Mouse (Mus musculus): ENCODE data around the gene Mapk1ip1l. TPM values are rescaled to one million over a fixed set of nuclear protein-coding genes. Genes with fewer than 3 reads are reported as not detected.
A peak's percentile ranks its signal among the peaks of the same experiment; 100 is the strongest.

Gene Mapk1ip1l
- 104 and 106 TPM in 2 replicates for polyA plus RNA-seq (2012; rRNA removed)

DNA sequence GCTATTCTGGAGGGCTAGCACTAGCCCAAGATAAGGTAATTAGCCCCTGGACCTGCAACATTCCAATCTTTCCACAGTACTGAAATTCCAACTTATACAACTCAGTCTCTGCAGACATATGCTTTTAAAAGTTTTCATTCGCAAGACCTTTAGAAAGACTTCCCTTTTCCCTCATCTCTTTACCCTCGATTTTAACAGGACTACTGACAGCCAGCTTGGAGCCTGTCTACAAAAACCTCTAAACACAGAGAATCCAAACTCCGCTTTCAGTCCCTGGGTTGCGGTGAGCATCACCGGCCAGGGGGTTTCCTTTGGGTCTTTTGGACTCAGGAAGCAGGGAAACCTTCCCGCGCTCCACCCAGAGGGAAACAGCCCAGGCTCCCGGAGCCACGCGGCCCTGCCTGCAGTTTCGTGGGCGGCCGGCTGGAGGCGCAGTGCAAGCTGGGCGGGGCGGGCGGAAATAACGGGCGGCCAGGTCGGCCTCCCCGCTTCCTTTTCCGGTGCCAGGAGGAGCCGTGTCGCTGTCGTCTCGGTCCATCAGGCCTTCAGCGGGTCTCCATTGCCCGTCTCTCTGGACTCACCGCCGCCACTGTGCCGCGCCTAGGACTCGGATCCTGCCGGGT, at the start of gene Mapk1ip1l:
Gene Mapk1ip1l (plus strand): TSS at position 482 of the 623 bp plus-strand sequence.
- H3K36me3 ChIP-seq (ENCODE audit: control insufficient read depth, insufficient read depth, low read length), result no peaks in the 10 kb centered on the region
- peak within 1 kb of the TSS; percentile 96 for H3K4me3 ChIP-seq (ENCODE audit: control insufficient read depth, insufficient read depth, low read length)
- H3K27ac ChIP-seq (ENCODE audit: control insufficient read depth, insufficient read depth, low read length), result peak within 1 kb of the TSS; percentile 59
- TF ChIP-seq POLR2A (IDR thresholded peaks at IDR 0.05; ENCODE audit: control insufficient read depth, extremely low read depth, insufficient read depth, low read length, poor library complexity) (peak; percentile 59; the same call in 1 of the 2 replicates), CTCF (IDR thresholded peaks at IDR 0.05; ENCODE audit: borderline replicate concordance, control insufficient read depth, extremely low read depth, insufficient read depth, low read length, poor library complexity) (peak; percentile 96)
- H3K27me3 ChIP-seq (ENCODE audit: control insufficient read depth, insufficient read depth, low read length), result no peaks in the 10 kb centered on the region
- DNase-seq, result peak; percentile 91
- 0 out of 2 replicates have a peak, but pooled peaks cover 5% of the 10 kb centered on the region for H3K4me1 ChIP-seq (replicated peaks; ENCODE audit: control insufficient read depth, insufficient read depth, low read length)
- WGBS, result under 1% methylated on average over 34 of the region's 34 CpGs

DNA sequence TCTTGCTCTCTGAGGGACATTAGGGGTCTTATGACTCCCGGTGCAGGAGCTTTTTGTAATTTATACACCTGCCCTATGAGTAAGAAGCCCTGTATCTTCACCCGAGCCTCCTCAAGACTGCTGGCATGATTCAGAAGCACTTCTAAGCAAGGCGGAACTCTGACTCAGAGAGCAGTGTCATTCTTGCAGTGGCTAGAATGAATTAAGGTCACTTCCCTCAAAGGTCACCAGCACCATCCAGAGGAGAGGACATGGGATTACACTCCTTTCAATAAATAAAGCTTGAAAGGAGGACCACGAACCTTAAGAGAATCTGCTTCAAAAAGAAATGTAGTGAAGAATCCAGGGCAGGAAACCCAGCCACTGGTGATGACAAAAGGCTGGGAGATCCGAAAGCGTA, 48.2 kb upstream of the Mapk1ip1l start:
- DNase-seq, result no peak
- no peak for TF ChIP-seq CTCF (IDR thresholded peaks at IDR 0.05; ENCODE audit: borderline replicate concordance, control insufficient read depth, extremely low read depth, insufficient read depth, low read length, poor library complexity)
- TF ChIP-seq POLR2A (IDR thresholded peaks at IDR 0.05; ENCODE audit: control insufficient read depth, extremely low read depth, insufficient read depth, low read length, poor library complexity), result no peak
- no peaks in the 10 kb centered on the region for H3K4me1 ChIP-seq (replicated peaks; ENCODE audit: control insufficient read depth, insufficient read depth, low read length)
- H3K36me3 ChIP-seq (ENCODE audit: control insufficient read depth, insufficient read depth, low read length), result peaks cover 27% of the 10 kb centered on the region
- H3K27ac ChIP-seq (ENCODE audit: control insufficient read depth, insufficient read depth, low read length), result no peak overlapping the region
- 92% methylated on average over 6 of the region's 6 CpGs for WGBS
- no peak overlapping the region for H3K4me3 ChIP-seq (ENCODE audit: control insufficient read depth, insufficient read depth, low read length)
- no peaks in the 10 kb centered on the region for H3K27me3 ChIP-seq (ENCODE audit: control insufficient read depth, insufficient read depth, low read length)

DNA sequence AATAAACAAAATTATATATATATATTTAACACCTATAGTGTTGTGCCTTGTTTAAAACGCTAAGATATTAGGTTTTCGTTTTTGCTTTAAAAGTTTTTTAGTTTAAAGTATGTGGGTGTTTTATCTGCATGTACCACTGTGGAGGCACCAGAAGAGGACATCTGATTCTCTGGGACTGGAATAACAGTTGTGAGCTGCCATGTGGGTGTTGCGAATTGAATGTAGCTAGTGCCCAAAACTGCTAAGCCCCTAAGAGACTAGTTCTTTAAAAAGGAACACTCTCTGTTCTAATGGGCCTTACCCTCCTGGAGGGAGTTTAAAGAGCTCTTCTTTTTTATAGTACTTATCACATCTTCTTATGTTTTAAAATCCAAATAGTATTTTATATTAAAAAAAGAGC, 33.2 kb upstream of the Mapk1ip1l start:
- no peaks in the 10 kb centered on the region for H3K4me1 ChIP-seq (replicated peaks; ENCODE audit: control insufficient read depth, insufficient read depth, low read length)
- H3K27me3 ChIP-seq (ENCODE audit: control insufficient read depth, insufficient read depth, low read length), result no peaks in the 10 kb centered on the region
- TF ChIP-seq POLR2A (IDR thresholded peaks at IDR 0.05; ENCODE audit: control insufficient read depth, extremely low read depth, insufficient read depth, low read length, poor library complexity) (no peak), CTCF (IDR thresholded peaks at IDR 0.05; ENCODE audit: borderline replicate concordance, control insufficient read depth, extremely low read depth, insufficient read depth, low read length, poor library complexity) (no peak)
- no peak overlapping the region for H3K27ac ChIP-seq (ENCODE audit: control insufficient read depth, insufficient read depth, low read length)
- WGBS, result 97% methylated on average over 3 of the region's 3 CpGs
- DNase-seq, result no peak
- peaks cover 49% of the 10 kb centered on the region for H3K36me3 ChIP-seq (ENCODE audit: control insufficient read depth, insufficient read depth, low read length)
- no peak overlapping the region for H3K4me3 ChIP-seq (ENCODE audit: control insufficient read depth, insufficient read depth, low read length)

DNA sequence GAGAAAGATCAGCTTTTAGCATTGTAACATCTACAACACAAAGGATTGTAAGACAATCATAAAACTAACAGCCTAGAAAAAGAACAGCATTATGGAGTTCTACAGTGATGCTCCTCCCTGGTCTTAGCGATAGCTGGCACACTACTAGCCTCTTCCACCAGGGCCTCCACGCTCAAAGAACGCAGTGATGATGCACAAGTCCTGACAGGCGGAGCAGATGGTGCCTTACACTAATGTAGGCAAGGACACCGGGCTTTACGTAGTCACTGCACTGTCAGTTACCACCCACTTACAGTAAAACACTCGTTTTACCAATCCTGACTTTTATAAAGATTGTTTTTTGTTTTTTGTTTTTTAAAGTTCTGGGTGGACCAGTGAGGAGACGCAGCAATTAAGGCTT, 32.2 kb upstream of the Mapk1ip1l start:
- DNase-seq, result no peak
- no peak overlapping the region for H3K4me3 ChIP-seq (ENCODE audit: control insufficient read depth, insufficient read depth, low read length)
- no peaks in the 10 kb centered on the region for H3K27me3 ChIP-seq (ENCODE audit: control insufficient read depth, insufficient read depth, low read length)
- 97% methylated on average over 8 of the region's 8 CpGs for WGBS
- no peaks in the 10 kb centered on the region for H3K4me1 ChIP-seq (replicated peaks; ENCODE audit: control insufficient read depth, insufficient read depth, low read length)
- peaks cover 41% of the 10 kb centered on the region for H3K36me3 ChIP-seq (ENCODE audit: control insufficient read depth, insufficient read depth, low read length)
- TF ChIP-seq POLR2A (IDR thresholded peaks at IDR 0.05; ENCODE audit: control insufficient read depth, extremely low read depth, insufficient read depth, low read length, poor library complexity) (no peak), CTCF (IDR thresholded peaks at IDR 0.05; ENCODE audit: borderline replicate concordance, control insufficient read depth, extremely low read depth, insufficient read depth, low read length, poor library complexity) (no peak)
- no peak overlapping the region for H3K27ac ChIP-seq (ENCODE audit: control insufficient read depth, insufficient read depth, low read length)

DNA sequence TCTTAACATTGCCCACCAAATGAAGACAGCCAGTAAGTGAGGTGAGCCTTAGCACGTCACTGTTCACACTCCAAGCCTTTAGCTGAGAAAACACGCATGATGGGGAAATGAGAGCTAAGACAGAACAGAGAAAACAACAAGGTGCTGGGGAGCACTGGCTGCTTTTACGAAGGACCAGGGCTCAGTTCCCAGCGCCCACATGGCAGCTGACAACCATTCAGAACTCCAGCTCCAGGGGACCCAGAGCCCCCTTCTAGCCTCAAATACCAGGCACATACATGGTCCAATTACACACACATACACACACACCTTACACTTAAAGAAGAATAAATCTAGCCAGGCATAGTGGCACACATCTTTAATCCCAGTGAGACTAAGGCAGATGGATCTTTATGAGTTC, 29.0 kb upstream of the Mapk1ip1l start:
- DNase-seq, result no peak
- Histone ChIP-seq H3K27ac (ENCODE audit: control insufficient read depth, insufficient read depth, low read length) (no peak overlapping the region), H3K4me1 (replicated peaks; ENCODE audit: control insufficient read depth, insufficient read depth, low read length) (no peaks in the 10 kb centered on the region), H3K4me3 (ENCODE audit: control insufficient read depth, insufficient read depth, low read length) (no peak overlapping the region), H3K27me3 (ENCODE audit: control insufficient read depth, insufficient read depth, low read length) (no peaks in the 10 kb centered on the region), H3K36me3 (ENCODE audit: control insufficient read depth, insufficient read depth, low read length) (peaks cover 47% of the 10 kb centered on the region)
- 98% methylated on average over 4 of the region's 4 CpGs for WGBS
- TF ChIP-seq POLR2A (IDR thresholded peaks at IDR 0.05; ENCODE audit: control insufficient read depth, extremely low read depth, insufficient read depth, low read length, poor library complexity) (no peak), CTCF (IDR thresholded peaks at IDR 0.05; ENCODE audit: borderline replicate concordance, control insufficient read depth, extremely low read depth, insufficient read depth, low read length, poor library complexity) (no peak)

DNA sequence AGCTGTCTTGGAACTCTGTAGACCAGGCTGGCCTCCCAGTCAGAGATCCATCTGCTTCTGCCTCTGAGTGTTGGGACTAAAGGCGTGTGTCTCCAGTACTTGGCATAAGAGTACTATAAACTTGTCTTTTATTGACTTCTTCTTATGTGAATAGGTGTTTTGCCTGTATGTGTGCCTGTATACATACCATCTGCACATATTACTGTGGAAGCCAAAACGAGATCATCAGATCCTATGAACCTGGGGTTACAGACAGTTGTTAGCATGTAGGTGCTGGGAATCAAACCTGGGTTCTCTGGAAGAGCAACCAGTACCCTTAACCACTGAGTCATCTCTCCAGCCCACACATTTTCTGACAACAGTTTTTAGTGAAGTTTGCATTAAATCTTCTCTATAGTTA, 28.4 kb upstream of the Mapk1ip1l start:
- 99% methylated on average over 2 of the region's 2 CpGs for WGBS
- H3K4me3 ChIP-seq (ENCODE audit: control insufficient read depth, insufficient read depth, low read length), result no peak overlapping the region
- no peaks in the 10 kb centered on the region for H3K27me3 ChIP-seq (ENCODE audit: control insufficient read depth, insufficient read depth, low read length)
- no peak overlapping the region for H3K27ac ChIP-seq (ENCODE audit: control insufficient read depth, insufficient read depth, low read length)
- no peaks in the 10 kb centered on the region for H3K4me1 ChIP-seq (replicated peaks; ENCODE audit: control insufficient read depth, insufficient read depth, low read length)
- TF ChIP-seq CTCF (IDR thresholded peaks at IDR 0.05; ENCODE audit: borderline replicate concordance, control insufficient read depth, extremely low read depth, insufficient read depth, low read length, poor library complexity) (no peak), POLR2A (IDR thresholded peaks at IDR 0.05; ENCODE audit: control insufficient read depth, extremely low read depth, insufficient read depth, low read length, poor library complexity) (no peak)
- no peak for DNase-seq
- H3K36me3 ChIP-seq (ENCODE audit: control insufficient read depth, insufficient read depth, low read length), result peaks cover 47% of the 10 kb centered on the region

Data from thymus, adult 2 months (tissue).